Comparison of ENCODE assay signal across 19 mouse cellular contexts in genomic region chr13:53898351-53898750, GRCm38 (mm10).
DNase-seq lines count a peak whose midpoint lies in the region; ATAC-seq and TF ChIP-seq lines count a peak whose summit lies in the region.
"Had no signal": no experiment of that assay in that cellular context is flagged by ENCODE, and none has a peak within 500 bp of the region (broad histone marks: within the 10 kb centered on the region; RNA-seq: fewer than 3 reads in every experiment).

No protein-coding gene starts in this region.

- no peaks in the 10 kb centered on the region; the same call in 1 of the 2 replicates for H3K36me3 ChIP-seq in heart, adult 2 months (ENCODE audit: control insufficient read depth, insufficient read depth, low read length)
- H3K36me3 ChIP-seq in kidney, embryonic 14.5 days (ENCODE audit: control insufficient read depth, insufficient read depth, low read length): no peaks in the 10 kb centered on the region
- H3K36me3 ChIP-seq in midbrain, embryonic 11.5 days (ENCODE audit: control insufficient read depth, insufficient read depth, low read length): no peaks in the 10 kb centered on the region
- no peaks in the 10 kb centered on the region for H3K36me3 ChIP-seq in midbrain, embryonic 10.5 days
- no peaks in the 10 kb centered on the region for H3K36me3 ChIP-seq in stomach, embryonic 15.5 days
- H3K36me3 ChIP-seq: limb, embryonic 10.5 days; liver, embryonic 15.5 days; midbrain, embryonic 13.5 days had no signal

- peaks cover 2% of the 10 kb centered on the region for H3K4me1 ChIP-seq in heart, adult 2 months (ENCODE audit: control insufficient read depth, insufficient read depth, low read length)
- H3K4me1 ChIP-seq in kidney, embryonic 14.5 days (ENCODE audit: control insufficient read depth, insufficient read depth, low read length): peaks cover 5% of the 10 kb centered on the region; the same call in 1 of the 2 replicates
- H3K4me1 ChIP-seq in midbrain, embryonic 11.5 days (ENCODE audit: control insufficient read depth, insufficient read depth, low read length): peaks cover under 1% of the 10 kb centered on the region
- peaks cover 21% of the 10 kb centered on the region for H3K4me1 ChIP-seq in midbrain, embryonic 10.5 days
- H3K4me1 ChIP-seq in stomach, embryonic 15.5 days: no peaks in the 10 kb centered on the region
- H3K4me1 ChIP-seq: liver, embryonic 15.5 days had no signal

- WGBS in heart, adult 2 months: 83% methylated on average over 10 of the region's 10 CpGs
- 43% methylated on average over 10 of the region's 10 CpGs for WGBS in kidney, embryonic 14.5 days
- WGBS in midbrain, embryonic 11.5 days: 74% methylated on average over 10 of the region's 10 CpGs
- 66% methylated on average over 10 of the region's 10 CpGs for WGBS in midbrain, embryonic 10.5 days
- WGBS in stomach, embryonic 15.5 days: 50% methylated on average over 10 of the region's 10 CpGs

- no peak for TF ChIP-seq EP300 in heart, adult 2 months (IDR thresholded peaks at IDR 0.05; ENCODE audit: insufficient read depth, low read depth, low read length)

- no peaks in the 10 kb centered on the region for H3K27me3 ChIP-seq in heart, adult 2 months (ENCODE audit: control insufficient read depth, insufficient read depth, low read length)
- H3K27me3 ChIP-seq in kidney, embryonic 14.5 days (ENCODE audit: control insufficient read depth, insufficient read depth, low read length): no peaks in the 10 kb centered on the region
- no peaks in the 10 kb centered on the region for H3K27me3 ChIP-seq in midbrain, embryonic 11.5 days (ENCODE audit: control insufficient read depth, insufficient read depth, low read length)
- H3K27me3 ChIP-seq in midbrain, embryonic 10.5 days (ENCODE audit: low read depth, poor library complexity, severe bottlenecking): no peaks in the 10 kb centered on the region
- H3K27me3 ChIP-seq in stomach, embryonic 15.5 days (replicated peaks): no peaks in the 10 kb centered on the region
- H3K27me3 ChIP-seq: liver, embryonic 15.5 days; midbrain, embryonic 13.5 days had no signal

- intact Hi-C loops in heart, adult 2 months (cut with DNase I): no loop called here
- intact Hi-C loops in heart, postnatal 10 days (cut with DNase I): no loop called here

- H3K4me3 ChIP-seq in heart, adult 2 months: no peak overlapping the region
- no peak overlapping the region for H3K4me3 ChIP-seq in kidney, embryonic 14.5 days (ENCODE audit: low read length)
- no peak overlapping the region for H3K4me3 ChIP-seq in midbrain, embryonic 11.5 days (ENCODE audit: low read depth, low read length)
- no peak overlapping the region for H3K4me3 ChIP-seq in midbrain, embryonic 10.5 days
- H3K4me3 ChIP-seq in stomach, embryonic 15.5 days (replicated peaks): no peak overlapping the region
- H3K4me3 ChIP-seq: limb, embryonic 10.5 days; liver, embryonic 15.5 days; midbrain, embryonic 13.5 days had no signal

- H3K27ac ChIP-seq in heart, adult 2 months: peak overlapping the region; percentile 51; the same call in 1 of the 2 replicates
- H3K27ac ChIP-seq in kidney, embryonic 14.5 days (ENCODE audit: low read depth, low read length): 0 out of 2 replicates have a peak overlapping the region, but pooled peaks have one; percentile 24
- H3K27ac ChIP-seq in midbrain, embryonic 11.5 days (ENCODE audit: low read depth, low read length): no peak overlapping the region
- no peak overlapping the region for H3K27ac ChIP-seq in midbrain, embryonic 10.5 days (replicated peaks)
- H3K27ac ChIP-seq in stomach, embryonic 15.5 days: no peak overlapping the region
- H3K27ac ChIP-seq: limb, embryonic 10.5 days; liver, embryonic 15.5 days; midbrain, embryonic 13.5 days had no signal

- no peak for DNase-seq in heart, adult 2 months
- DNase-seq in heart, postnatal 10 days: no peak
- no peak for DNase-seq in kidney, postnatal 10 days
- DNase-seq in midbrain, embryonic 11.5 days (ENCODE audit: low spot score, missing footprints): peak; percentile 82
- no peak for DNase-seq in midbrain, embryonic 10.5 days (ENCODE audit: low spot score)
- no peak for DNase-seq in thymus, postnatal 4 days
- DNase-seq: adrenal gland, postnatal 14 days; cerebellum, adult 11-12 months; cerebellum, postnatal 10 days; kidney, adult 8-10 months; liver; thymus, adult 2 months had no signal

- no peak for TF ChIP-seq CTCF in heart, adult 2 months (IDR thresholded peaks at IDR 0.05)

- no peaks in the 10 kb centered on the region for H3K79me2 ChIP-seq in heart, adult 2 months (replicated peaks; ENCODE audit: control insufficient read depth, insufficient read depth, low read length)

- no peak overlapping the region for H3K9ac ChIP-seq in heart, adult 2 months (ENCODE audit: low read depth, low read length)
- no peak overlapping the region for H3K9ac ChIP-seq in kidney, embryonic 14.5 days (ENCODE audit: low read depth, low read length)
- H3K9ac ChIP-seq in midbrain, embryonic 11.5 days (ENCODE audit: low read length): no peak overlapping the region
- no peak overlapping the region for H3K9ac ChIP-seq in stomach, embryonic 15.5 days
- H3K9ac ChIP-seq: liver, embryonic 15.5 days; midbrain, embryonic 13.5 days had no signal

- TF ChIP-seq POLR2A in heart, adult 2 months (IDR thresholded peaks at IDR 0.05; ENCODE audit: insufficient read depth, low read depth, low read length): no peak

- peaks cover 6% of the 10 kb centered on the region; the same call in 1 of the 2 replicates for H3K9me3 ChIP-seq in kidney, embryonic 14.5 days (ENCODE audit: control insufficient read depth, low read length)
- no peaks in the 10 kb centered on the region for H3K9me3 ChIP-seq in midbrain, embryonic 11.5 days (ENCODE audit: control insufficient read depth, low read length)
- 0 out of 2 replicates have a peak, but pooled peaks cover 3% of the 10 kb centered on the region for H3K9me3 ChIP-seq in midbrain, embryonic 10.5 days (replicated peaks)
- H3K9me3 ChIP-seq in stomach, embryonic 15.5 days: no peaks in the 10 kb centered on the region
- H3K9me3 ChIP-seq: limb, embryonic 10.5 days; liver, embryonic 15.5 days had no signal

- 0 out of 2 replicates have a peak overlapping the region, but pooled peaks have one; percentile 5 for H3K4me2 ChIP-seq in kidney, embryonic 14.5 days (replicated peaks; ENCODE audit: low read depth, low read length)
- no peak overlapping the region for H3K4me2 ChIP-seq in midbrain, embryonic 11.5 days
- peak overlapping the region; percentile 34 for H3K4me2 ChIP-seq in stomach, embryonic 15.5 days
- H3K4me2 ChIP-seq: heart, embryonic 11.5 days; liver, embryonic 15.5 days; midbrain, embryonic 13.5 days had no signal

- ATAC-seq in kidney, embryonic 14.5 days (ENCODE audit: low FRiP score, low TSS enrichment): no peak
- ATAC-seq in midbrain, embryonic 11.5 days (ENCODE audit: low FRiP score): no peak
- ATAC-seq in stomach, embryonic 15.5 days (ENCODE audit: insufficient read depth, low FRiP score, low read depth): no peak
- ATAC-seq: CD4-positive, CD25-positive, alpha-beta regulatory T cell, adult 4 months; midbrain, embryonic 13.5 days had no signal

Comparison
In these comparisons a context has a peak if more than half of its experiments do, and no peak if none do; other contexts are left out.
1. H3K27ac ChIP-seq: peak in heart, adult 2 months (single experiment) and kidney, embryonic 14.5 days (single experiment); none in midbrain, embryonic 11.5 days (single experiment), midbrain, embryonic 10.5 days (single experiment) and stomach, embryonic 15.5 days (single experiment).